Mouse (Mus musculus) hematopoietic stem cell, adult 5-6 weeks (primary cell): ENCODE data around the gene Hif1an. TPM values are rescaled to one million over a fixed set of nuclear protein-coding genes. Genes with fewer than 3 reads are reported as not detected.
A peak's percentile ranks its signal among the peaks of the same experiment; 100 is the strongest.

ENCODE experiments used
- ATAC-seq, 2 experiments: fragments of 125-278 bp in 1 of 2; replicated peaks in 1 of 2; 2 replicates each; pipeline ENCODE4 v1.8.0; 2016 to 2017; ENCODE audit warnings: inconsistent platforms in 2 of 2, mild to moderate bottlenecking in 2 of 2, moderate number of reproducible peaks in 2 of 2, low read depth in 1 of 2, moderate TSS enrichment in 1 of 2; ENCODE audit not compliant: low FRiP score in 2 of 2, poor library complexity in 2 of 2, severe bottlenecking in 2 of 2, insufficient read depth in 1 of 2, low TSS enrichment in 1 of 2
- total RNA-seq: library from RNA; stranded (forward); fragments of 172-1452, 232-1000 nt; gene quantifications from 2 replicates; pipeline ENCODE4 v1.2.3, GENCODE M21; 2017

Hif1an gene
- 14.6 and 17.6 TPM in 2 replicates for total RNA-seq

DNA sequence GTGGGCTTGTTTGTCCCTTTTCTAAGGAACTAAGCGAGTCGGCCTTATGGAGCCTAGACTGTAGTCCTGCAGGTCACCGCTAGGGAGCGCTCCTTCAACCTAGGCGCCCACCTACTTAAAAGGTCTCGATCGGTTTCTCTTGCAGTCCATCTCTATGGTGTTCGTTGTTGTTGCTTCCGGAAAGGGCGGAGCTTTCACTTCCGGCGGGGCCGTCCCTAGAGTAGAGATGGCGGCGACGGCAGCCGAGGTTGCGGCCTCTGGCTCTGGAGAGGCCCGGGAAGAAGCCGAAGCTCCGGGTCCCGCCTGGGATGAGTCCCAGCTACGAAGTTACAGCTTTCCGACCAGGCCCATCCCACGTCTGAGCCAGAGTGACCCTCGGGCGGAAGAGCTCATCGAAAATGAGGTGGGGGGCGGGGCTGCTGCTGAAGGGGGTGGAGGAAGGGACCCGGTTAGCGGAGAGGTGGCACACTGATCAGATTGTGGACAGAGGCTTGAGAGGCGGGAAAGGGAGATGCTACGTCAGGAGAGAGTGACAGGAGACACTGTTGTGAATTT, at the start of gene Hif1an:
Hif1an (plus strand) TSS at position 199 of the 555 bp plus-strand sequence.
- ATAC-seq, result peak; percentile 97 to 98

DNA sequence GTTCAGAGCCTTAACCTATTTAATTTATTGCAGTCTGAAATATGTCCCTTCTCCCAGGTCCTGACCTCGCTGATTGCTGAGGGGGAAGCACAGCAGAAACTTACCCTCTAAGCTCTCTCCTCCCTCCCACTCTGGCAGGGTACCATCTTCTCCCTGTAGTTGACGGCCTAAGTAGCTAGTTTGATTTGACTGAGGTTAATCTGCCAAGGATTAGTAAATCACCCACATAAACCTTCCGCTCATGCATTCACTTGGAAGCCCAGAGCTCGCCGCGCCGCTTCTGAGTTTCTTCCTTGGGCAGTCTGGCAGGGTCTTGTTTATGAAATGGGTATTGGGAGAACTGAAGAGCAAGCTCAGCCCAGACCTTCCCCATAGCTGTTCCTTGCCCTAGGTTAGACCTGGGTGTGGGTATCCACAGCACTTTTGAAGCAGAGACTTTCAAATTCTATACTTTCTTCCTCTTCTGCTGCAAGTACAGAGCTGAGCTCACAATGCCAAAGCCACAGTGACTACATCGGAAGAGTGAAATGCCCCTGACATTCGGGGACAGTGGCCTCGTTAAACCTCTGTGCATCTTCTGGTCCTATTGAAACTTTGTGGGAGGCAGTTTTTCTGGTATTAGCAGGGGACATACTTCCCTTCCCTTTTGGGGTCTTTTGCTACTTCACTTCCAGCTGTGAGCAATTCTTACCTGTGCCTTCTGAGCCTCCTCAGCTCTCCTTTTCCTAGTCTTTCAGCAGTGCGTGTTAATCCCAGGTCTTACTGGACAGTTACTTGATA, 49.4 kb upstream of the Hif1an start:
- ATAC-seq, result no peak

DNA sequence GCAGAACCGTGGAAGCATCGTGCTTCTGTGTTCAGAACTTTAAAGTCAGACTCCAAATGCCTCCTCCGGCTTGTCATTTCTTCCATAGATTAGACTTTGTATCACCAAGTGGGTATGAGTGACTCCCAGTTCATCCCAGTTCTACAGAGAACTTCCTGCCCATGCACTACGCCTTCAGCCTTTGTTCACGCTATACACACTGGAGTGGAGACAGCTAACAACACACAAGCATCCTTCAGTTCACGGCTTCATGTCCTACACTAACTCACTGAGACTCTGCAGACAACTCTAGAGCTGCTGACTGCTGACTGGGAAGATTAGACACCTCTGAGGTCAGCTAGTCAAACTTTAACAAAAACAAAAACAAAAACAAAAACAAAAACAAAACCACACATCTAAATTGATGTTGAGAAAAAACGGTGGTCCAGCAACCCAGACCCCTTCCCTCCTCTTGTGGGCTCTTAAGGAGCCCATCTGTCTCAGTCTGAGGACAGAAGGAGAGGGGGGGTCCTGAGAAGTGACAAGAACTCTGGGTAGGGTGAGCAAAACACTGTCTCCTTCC, 48.6 kb upstream of the Hif1an start:
- ATAC-seq, result no peak

DNA sequence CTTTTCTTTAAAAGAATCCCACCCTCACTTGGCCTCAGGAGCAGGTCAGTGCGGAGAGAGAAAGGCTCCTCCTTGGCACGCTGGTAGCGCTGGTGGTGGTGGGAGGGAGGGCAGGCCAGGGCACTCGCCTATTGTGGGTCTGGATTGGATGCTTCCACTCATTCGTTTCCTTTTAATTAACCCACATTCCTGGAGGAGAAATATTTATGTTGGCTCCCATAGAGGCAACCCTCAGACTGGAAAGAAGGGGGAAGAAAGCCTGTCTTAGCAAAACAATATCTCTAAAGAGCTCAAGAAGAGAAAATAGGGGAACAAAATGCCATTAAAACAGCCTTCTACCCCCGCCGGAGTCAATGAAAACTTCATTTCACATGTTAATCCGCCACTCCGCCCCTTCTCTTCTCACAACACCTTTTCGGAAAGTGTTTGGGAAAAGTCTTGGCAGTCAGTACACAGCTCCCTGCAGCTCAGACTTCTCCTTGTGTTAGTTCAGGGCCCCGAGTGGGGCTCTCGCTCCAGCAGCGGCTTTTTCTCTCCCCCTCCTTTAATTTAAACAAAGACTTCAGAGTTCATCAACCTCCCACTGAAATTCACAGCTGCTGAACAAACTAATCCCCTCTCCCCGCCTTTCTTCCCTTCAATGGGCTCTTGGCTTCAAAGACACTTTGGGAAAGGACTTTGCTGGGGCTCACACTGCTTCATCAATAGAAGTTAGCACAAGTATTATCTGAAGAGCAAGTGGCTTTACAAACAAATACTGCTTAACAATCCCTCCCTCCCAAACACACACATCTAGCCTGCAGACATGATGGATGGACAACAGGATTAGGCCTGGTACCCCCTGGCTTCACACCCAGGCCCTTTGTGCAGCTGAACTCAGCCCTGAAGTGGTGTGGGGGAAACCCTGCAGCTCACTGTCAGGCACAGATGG, 47.9 kb upstream of the Hif1an start:
- ATAC-seq, result no peak

GRCm38 (mm10) chr19:44515769-44516168, 46.9 kb upstream of the Hif1an start:
- ATAC-seq, result no peak

DNA sequence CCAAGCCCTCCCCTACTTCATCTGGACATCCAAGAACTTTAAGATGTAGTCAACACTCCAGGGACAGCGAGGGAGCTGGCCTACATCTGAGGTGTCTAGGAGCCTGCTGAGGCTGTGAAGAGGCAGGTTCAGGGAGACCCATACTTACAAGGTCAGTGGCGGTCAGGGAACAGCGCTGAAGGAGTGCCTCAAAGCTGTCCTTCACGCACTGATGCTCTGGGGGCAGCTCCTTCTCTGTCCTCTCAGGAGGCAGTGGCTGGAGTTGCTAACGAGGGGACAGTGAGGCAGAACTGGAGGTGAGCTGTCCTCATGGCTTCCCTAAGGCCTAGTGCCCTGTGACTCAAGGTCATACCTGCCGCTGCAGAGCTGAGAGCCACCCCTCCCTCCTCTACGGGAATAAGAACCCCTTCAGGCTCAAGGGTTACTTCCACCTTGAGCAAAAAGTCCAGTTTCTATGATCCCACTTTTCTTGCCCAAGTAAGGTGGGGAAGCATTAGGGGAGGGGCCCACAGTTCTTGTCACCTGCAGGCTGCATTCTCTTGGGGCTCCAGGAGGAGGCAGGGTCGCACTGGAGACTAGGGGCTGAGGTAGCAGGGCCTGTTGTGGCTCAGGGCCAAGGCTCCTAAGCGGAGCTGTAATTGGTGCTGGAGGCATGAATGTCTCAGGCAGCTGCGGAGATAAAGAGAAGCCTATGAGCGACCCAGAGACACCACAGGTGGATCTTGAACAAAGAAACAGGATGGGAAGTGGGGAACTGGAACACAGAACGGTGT, 44.5 kb upstream of the Hif1an start:
- no peak for ATAC-seq

GRCm38 (mm10) chr19:44519152-44519551, 43.5 kb upstream of the Hif1an start:
- no peak for ATAC-seq

- ATAC-seq, result peak; percentile 91 to 96
These were observed 37.0 kb upstream of the Hif1an start for GRCm38 (mm10) chr19:44525551-44526205.

DNA sequence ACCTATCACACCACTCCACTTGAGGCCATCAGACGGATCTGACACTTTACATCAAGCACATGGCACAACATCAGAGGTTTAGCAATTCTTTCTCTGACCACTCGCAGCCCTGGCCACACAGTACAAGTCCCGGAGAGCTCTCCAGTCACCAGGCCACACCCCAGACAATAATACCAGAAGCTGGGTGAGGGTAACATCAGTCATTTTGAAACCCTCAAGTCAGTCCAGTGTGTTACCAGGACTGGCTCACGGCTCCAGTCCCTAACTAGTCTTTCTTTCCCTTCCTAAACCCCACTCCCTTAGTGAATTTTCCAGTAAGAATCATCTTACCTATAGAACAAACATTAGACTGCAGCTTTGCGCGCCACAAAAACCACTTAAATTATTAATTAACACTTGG, 32.6 kb upstream of the Hif1an start:
- ATAC-seq, result no peak

DNA sequence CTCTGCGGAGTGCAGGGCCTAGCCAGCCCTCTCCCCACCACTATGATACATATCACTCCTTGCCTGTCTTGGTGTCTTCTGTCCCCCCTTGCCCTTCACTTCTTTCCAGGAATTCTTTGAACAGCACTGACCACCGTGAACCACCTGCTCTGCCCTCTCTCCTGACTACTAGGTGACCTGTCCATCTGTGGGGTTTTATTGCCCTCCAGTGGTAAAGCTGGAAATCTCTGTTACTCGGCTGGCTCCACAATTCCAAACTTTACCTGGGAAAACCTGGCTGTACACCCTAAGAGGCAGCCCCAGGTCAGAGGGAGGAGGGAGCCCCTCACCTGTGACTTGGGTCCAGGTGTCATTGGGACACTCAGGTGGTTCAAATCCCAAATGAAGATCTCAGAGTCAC, 27.3 kb upstream of the Hif1an start:
- ATAC-seq, result no peak

GRCm38 (mm10) chr19:44537416-44537815, 25.2 kb upstream of the Hif1an start:
- ATAC-seq, result no peak

DNA sequence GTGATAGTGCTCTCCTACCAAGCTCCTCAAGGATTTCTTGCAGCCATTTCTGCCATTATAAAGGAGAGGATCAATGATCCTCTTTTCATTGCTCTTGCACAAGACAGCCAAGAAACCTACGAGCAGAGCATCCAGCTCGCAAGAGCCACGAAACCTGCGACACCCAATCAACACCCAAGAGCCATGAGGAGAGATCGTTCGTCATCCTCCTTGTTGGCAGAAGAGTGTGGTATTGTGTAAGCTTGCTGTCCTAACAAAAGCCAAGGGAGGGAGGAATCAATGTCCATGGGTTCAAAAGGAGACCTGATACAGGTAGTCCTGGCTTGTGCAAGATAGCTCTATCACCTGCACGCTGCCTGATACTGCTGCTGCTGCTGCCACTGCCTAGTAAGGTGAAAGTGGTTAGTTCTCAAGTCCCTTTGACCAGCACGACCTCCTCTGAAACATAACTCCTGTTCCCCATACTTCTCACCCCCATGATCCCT, 19.9 kb upstream of the Hif1an start:
- ATAC-seq, result no peak

DNA sequence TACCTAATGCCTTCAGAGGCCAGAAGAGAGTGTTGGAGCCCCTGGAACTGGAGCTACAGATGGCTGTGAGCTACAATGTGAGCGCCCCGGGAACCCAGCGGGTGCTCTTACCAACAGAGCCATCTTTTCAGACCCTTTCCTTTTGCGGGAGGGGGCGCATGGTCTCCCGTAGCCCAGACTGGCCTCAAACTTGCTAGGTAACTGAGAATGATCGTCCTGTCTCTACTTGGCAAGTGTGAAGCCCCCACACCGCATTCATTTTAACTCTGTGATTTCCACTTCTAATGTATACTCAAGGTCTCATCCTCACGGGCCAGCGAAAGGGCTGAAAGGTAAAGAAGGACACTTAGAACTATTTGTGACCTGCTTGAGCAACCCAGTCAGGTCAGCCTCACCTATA, 18.3 kb upstream of the Hif1an start:
- no peak for ATAC-seq

DNA sequence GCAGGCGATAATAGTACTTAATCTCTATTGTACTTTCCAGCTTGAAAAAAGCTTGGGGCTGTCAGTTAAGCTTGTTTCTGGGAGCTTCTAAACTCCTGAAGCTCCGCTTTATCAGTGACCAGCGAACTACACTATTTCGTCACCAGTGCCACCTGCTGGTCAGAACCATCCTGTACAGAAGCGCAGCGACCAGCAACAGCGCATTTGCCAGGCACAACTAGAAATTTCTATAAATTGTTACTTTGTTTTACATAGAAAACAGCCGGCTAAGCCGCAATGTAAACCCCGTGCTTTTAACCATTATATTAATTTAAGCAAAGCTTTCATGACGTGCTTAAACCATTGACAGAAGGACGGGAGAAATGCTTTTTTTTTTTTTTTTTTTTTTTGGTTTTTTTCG, 17.9 kb upstream of the Hif1an start:
- peak; percentile 83 to 92 for ATAC-seq

- ATAC-seq, result peak; percentile 7 to 15; a peak in 1 of 4 replicates
These were observed 17.2 kb upstream of the Hif1an start, which contains the start of gene Sec31b for GRCm38 (mm10) chr19:44545321-44546041. Gene Sec31b, minus strand, starts transcription at chr19:44545864.

DNA sequence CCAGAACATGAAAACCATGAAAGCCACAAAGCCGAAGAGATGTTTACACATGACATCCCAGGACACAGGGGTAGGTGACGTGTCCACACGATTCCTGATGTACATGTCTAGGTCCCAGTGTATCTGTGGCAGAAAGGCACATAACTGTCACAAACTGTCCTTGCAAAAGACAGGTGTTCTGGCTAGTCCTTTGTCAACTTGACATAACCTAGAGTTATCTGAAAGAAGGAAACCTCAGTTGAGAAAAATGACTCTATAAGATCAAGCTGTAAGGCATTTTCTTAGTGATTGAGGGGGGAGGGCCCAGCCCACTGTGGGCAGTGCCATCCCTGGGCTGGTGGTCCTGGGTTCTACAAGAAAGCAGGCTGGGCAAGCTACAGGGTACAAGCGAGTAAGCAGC, 9.9 kb upstream of the Hif1an start, which contains the start of gene Gm20538:
Gm20538 (minus strand) TSS at position 101 of the 400 bp plus-strand sequence.
- no peak for ATAC-seq
